Mouse (Mus musculus) spleen, postnatal 10 days (tissue): ENCODE data around the gene Rhd.
"Not testable (repeated sequence)": the region's sequence is repeated elsewhere in the genome, so short reads cannot be mapped to it uniquely, and the experiment has no call there.

Experiments used
- DNase-seq, 2 experiments: peaks; one replicate each; pipeline ENCODE4 v3.0.0; 2021 to 2022; ENCODE audit warnings: low spot score in 2 of 2

Gene Rhd

DNA sequence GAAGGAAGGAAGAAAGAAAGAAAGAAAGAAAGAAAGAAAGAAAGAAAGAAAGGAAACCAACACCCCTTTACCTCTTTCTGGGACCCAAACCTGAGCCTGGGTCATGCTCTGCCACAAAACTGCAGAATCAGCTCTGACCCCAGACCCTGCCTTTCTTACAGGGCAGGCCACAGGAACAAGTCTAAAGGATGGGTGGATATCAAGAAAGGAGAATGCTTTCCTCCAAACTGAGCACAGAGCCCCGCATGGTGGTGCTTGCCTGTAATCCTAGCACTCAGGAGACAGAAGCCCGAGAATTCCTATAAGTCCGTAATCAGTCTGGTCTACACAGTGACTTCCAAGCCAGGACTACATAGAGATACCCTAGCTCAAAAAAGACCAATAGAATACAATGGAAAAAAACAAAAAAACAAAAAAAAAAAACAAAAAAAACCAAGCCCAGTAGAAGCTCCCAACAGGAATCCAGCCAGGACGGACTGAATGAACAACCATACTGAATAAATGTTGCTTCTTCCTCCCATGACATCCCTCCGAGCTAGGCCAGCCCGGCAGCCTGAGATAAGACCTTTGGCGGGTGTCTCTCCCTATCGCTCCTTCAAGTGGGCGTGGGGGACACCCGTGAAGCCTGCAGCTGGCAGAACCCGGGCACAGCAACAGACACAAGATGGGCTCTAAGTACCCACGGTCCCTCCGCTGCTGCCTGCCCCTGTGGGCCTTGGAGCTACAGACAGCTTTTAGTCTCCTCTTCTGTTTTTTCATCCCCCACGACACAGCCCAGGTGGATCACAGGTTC lies at the start of gene Rhd:
Gene Rhd, plus strand, starts transcription at position 600 of the 793 bp plus-strand sequence.
- peak; percentile 72 to 83 for DNase-seq

DNA sequence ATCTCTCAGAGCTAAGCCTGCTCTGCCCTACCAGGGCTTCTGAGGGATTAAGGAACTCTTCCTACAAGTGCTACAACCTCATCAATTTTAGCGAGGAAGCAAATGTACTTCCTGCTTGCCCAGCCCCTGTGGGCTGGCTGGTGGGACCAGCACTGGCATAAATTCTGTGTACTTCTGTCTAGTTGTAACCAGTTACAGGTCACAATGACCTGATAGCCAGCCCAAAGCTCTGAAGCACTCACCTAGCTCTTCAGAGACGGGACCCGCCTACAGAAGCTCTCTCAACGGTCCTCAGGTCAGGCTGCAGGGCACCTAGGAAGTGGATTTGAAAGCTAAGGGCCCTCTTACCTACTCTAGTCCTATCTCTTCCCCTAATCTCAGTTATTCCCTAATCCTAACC lies 46.6 kb upstream of the Rhd start:
- no peak for DNase-seq

DNA sequence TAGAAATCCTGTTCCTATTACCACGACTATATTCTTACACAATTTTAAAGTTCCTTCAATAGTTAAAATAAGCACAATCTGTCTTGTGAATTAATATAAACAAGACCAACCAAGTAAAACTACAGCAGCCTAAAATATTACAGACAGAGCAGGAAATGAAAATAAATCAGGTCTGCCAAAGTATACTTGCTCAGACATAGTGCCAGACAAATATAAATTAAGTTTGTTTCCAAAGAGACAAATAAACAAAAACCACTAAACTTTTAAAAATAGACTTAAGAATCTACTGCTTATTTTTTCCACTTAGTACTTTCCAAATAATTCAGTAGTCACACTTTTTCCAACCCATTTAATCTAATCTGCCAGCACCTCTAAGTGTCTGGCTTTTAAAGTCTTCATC lies 43.3 kb upstream of the Rhd start:
- no peak for DNase-seq

DNA sequence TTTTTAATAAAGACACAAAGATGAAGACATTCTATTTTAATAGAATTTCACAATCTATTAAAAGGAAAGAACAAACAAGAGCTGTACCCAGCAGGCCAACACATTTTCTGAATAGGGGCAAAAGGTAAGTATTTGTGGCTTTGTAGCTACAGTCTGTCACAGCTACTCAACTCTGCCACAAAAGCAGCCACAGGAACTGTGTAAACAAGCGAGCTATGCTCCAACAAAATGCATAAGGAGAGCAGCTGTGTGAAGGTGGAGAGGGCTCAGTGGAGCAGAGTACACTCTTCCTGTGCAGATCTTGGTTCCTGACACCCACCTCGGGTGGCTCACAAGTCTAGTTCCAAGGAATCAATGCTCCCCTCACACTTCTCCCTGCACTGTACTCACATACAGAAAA lies 40.8 kb upstream of the Rhd start:
- no peak for DNase-seq

DNA sequence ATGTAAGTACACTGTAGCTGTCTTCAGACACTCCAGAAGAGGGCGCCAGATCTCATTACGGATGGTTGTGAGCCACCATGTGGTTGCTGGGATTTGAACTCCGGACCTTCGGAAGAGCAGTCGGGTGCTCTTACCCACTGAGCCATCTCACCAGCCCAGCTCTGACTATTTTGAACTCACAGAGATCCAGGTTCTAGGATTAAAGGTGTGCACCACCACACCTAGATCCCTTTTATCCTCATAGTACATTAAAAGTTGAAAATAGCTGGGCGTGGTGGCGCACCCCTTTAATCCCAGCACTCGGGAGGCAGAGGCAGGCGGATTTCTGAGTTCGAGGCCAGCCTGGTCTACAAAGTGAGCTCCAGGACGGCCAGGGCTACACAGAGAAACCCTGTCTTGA lies 38.5 kb upstream of the Rhd start:
- DNase-seq = not testable (repeated sequence)

DNA sequence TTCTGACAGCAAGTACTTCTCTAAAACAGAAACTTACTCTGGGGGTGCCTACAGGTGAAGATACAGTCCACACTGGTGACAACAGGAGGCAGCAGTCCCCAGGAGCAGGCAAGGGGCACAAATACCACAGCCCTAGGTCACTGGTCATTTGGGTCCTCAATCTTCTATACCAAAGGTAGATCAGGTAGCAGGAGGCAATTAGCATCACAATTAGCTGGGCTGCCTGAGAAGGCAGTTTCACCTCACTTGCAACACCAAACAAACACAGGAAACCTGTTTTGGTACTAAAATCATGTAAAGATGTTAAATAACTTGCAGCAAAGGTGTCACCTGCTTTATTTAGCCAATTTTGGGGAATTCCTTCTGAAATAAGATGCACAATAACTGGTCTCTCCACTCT lies 38.0 kb upstream of the Rhd start:
- no peak for DNase-seq

DNA sequence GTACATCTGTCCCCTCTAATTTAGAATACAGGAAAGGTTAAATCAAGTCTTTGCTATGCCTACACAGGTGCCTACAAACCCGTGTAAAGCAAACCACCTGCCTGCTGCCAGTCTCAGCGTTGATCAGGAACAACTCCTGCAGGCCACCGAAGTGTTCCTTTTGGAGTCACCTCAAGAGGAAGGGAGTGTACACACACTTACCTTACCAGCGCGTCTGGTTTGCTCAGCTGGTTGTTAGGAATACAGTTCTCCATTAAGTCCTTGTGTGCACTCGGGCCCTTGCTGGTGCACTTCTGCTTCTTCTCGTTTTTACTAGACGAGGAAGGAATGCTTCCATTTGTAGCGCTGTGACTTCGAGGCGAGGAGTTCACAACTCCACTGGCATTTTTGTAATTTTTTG lies 36.5 kb upstream of the Rhd start:
- no peak for DNase-seq

DNA sequence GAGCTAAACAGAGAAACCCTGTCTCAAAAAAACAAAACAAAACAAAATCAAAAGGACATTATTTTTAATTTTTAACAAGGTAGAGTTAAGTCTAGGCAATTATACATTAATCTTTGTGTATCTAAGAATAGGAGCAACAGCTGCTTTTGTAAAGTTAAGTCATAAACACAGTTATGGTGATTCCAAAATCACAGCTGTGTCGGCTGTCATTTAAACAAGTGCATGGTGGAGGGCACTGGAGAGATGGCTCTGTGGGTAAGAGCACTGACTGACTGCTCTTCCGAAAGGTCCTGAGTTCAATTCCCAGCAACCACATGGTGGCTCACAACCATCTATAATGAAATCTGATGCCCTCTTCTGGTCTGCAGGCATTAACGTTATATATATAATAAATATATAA lies 32.4 kb upstream of the Rhd start:
- no peak for DNase-seq

DNA sequence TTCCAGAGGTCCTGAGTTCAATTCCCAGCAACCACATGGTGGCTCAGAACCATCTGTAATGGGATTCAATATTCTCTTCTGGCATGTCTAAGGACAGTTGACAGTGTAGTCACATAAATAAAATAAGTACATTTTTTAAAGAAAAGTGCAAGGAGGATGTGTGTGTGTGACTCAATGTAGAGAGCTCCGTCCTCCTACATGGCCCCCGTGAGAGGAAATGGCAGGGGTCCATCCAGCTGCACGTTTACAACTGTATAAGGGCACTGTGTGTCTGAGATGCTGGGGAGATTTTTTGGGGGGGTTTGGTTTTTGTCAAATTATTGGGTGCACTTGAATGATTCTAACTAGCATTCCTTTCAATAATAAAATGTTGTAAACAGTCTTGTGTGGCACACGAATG lies 28.9 kb upstream of the Rhd start:
- no peak for DNase-seq

DNA sequence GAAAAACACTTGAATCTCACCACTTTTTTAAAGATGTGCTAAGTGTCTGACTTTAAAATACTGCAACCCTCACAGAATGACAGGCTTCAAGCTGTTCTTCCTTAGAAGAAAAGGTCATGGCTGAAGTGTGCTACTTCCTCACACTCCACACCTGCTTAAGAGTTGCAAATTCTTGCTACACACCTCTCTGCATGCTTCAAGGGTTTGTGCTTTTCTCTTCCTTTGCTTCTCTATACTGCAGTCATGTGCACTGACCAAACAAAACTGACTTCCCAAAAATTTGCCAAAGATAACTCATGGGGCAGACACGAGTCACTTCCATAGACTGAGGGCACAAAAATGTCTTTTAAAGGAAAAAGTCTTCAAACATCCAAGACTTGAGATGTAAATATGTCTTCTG lies 26.1 kb upstream of the Rhd start:
- DNase-seq = no peak

DNA sequence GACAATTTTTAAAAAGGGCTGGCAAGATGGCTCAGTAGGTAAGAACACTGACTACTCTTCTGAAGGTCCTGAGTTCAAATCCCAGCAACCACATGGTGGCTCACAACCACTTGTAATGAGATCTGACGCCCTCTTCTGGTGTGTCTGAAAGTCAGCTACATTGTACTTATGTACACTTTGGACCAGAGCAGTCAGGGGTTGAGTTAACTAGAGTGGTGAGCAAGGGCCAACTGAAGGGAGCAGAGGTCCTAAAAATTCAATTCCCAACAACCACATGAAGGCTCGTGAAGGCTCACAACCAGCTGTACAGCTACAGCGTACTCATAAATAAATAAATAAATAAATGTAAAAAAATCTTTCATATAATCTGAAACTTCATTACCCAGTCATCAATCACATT lies 25.6 kb upstream of the Rhd start:
- DNase-seq = not testable (repeated sequence)

DNA sequence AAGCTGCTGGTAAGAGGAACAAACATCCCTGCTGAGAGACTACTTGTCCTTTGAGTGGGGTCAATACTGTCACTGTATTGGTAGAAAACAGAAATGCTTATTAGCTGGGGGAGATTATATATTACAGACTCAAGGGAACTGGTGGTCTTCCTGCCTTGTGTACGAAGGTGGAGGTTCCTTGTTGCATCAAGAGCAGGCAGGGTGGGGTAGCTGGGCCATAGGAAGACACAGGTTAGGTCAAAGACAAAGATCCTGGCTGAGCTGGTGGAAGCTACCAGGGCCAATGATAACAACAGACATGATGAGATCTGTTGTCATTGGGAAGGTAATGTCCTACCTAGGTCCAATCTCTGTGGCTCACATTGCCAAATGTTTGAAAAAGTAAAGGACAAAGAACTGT lies 24.1 kb upstream of the Rhd start:
- DNase-seq = no peak

DNA sequence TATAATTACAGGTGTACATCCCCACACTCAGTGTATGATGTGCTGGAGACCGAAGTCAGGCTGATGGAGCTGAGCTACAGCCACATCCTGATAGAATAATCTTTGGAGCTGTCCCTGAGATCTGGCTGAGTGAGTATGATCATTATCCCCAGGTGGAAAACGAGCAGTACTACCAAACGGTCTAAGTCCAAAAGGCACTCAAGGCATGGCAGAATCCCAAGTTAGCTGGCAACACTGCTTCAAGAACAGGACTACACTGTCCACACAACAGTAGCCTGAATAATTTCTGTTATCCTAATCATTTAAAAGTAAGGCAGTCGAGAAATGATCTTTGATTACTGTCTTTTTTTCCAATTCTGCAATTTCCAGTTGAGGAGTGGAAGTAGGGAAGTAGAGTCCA lies 20.8 kb upstream of the Rhd start:
- DNase-seq = no peak

DNA sequence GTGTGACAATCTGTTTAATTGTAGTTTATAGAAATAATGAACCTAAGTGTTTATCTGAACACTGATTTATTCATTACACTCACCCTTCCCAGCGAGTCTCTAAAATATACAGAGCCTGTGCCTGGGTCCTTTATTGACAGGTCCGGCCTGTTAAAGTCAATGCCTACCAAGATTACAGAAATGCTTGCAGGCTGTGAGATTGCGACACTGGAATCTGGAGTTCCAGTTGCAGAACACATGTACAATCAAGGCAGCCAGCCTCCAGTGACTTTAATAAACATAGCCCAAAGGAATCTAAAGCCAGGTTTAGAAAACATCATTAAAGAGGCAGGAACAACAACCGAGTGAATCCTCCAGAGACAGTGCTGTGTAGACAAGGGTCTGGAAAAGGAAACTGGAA lies 16.7 kb upstream of the Rhd start:
- no peak for DNase-seq

DNA sequence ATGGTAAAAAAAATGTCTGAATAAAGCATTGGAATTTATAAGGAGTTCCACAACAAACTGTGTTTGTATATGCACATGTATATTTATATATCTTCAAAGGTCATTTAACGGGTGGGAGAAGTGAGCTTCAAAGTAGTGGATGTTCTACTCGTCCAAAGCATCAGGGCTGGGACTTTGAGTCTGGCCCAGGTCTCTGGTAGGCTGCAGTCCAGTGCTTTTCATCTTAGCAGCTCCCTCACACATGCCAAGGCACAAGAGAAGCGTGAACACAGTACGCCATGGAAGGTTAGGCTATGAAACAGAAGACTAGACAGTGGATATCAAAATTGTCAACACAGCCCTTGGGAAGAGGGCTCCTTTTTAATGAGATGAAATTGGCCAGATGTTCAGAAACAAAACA lies 13.8 kb upstream of the Rhd start:
- DNase-seq = no peak

DNA sequence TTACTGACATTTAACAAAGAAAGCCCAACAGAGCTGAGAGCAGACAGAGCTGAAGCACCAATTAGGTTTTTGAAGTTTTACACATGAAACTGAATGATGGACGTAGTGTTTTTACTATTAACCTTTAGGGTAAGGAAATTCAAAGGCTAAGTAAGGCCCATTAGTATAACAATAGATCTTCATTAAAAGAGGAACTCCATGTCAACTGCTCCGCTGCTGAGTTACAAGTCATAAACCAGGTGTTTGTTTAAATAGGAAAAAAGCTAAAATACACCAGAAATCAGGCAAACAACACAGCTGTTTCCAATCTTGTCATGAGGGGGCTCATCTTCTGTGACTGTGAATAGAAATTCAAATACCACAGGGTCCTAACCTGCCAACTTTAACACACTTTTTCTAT lies 13.1 kb upstream of the Rhd start:
- no peak for DNase-seq

DNA sequence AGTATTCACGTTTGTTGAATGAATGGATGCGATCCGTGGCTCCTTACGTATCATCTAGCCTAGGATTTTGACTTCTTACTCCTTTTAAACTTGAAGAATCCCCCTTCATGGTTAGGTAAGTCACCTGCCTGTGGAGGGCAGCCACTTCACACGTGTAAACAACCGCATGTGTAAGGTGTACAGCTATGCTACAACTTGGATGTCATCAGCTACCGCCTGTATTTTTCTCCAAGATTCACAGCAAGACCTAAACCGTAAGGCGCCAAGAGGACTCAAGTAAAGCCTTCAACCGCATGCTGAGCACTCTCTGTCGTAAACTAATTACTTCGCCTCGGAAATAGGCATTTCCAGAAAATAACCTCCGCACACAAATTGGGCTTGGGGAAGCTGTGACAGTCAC lies 12.5 kb upstream of the Rhd start:
- no peak for DNase-seq

DNA sequence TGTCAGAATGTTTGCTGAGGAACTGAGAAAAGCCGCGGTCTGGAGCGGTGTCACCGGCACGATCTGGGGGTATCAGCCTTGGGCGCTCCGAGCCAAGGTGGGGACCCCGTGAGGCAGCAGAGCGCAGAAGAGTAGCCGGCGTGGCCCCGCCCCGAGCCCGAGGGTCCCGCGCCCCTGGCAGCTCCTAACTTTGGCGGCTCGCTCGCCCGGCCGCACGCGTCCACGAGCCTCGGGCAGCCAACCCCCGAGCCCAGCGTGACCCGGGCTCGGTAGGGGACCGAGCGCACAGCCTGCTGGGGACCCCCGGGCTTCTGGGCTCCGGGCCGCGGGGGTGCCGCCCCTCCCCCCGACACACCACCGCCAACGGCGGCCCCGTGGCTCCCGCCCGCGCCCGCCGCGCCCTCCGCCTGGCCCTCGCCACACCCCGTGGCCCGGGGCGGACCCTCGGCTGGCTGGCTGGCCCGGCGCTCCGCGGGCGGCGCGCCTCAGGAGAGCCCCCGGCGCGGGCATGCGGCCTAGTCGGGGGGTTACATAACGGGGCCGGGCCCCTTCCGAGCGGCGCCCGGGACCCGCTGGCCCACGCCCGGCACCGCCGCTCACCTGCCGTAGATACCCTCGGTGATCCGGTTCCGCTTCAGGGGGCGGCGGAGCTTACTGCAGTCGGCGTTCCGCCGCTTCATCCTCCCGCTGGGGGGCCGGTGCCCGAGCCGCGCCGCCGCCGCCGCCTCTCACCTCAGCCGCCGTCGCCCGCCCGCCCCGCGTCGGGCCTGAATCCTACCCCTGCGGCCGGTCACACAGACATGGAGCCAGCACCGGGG lies 11.7 kb upstream of the Rhd start:
- peak; percentile 58 to 76 for DNase-seq

DNA sequence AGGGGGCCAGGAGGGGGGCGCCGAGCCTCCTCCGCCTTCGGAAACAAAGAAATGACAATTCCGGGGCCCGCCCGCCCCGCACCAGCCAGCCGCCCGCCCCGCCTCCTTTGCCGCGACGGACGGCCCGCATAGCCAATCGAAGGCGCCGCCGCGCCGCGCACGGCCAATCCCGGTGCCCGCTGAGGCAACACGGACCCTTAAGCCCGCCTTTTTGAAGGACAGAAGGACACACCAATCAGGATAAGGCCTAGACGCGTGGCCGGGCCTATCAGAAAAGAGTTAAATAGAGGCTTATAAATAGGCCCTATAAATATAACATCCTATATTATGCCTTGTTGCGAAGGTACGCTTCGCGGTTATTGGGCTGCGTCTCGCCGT lies 11.1 kb upstream of the Rhd start, which contains the start of gene Maco1:
Gene Maco1, minus strand, starts transcription at position 87 of the 378 bp plus-strand sequence.
- peak; percentile 97 to 100 for DNase-seq

DNA sequence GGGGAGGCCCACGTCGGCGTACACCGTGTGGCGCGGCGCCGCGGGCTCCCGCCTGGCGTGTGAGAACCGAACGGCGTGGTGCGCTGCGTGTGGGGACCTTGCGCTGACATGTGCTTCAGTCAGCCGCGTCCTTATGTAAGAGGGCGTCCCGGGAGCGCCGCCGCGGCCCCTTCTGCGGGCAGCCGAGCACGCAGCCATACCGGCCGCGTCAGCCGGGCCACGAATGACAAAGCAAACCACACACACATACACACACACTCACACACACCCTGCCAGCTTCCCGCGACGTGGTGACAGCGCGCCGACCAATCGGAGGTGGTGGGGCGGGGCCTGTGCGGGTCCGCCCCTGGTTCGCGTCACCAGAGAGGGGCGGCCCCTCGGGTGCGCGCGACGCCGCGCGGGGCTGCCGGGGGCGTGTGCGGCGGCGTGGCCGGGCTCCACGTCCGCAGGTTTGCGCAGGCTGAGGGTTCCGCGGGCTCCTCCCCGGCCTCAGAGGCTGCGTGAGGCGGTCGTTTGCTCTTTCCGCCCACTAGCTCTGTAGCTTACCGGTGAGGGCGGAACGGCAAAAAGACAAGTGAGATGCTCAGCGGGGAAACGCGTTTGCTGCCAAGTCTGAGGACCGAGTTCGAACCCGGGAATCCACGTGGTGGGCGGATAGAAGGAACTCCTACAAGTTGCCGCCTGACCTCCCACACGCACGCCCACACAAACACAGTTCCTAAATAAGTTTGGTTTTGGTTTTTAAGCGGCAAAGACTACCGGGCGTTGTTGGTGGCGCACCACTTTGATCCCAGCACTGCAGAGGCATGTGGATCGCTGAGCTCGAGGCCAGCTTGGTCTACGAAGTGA lies 10.5 kb upstream of the Rhd start:
- DNase-seq = peak; percentile 94 to 96

DNA sequence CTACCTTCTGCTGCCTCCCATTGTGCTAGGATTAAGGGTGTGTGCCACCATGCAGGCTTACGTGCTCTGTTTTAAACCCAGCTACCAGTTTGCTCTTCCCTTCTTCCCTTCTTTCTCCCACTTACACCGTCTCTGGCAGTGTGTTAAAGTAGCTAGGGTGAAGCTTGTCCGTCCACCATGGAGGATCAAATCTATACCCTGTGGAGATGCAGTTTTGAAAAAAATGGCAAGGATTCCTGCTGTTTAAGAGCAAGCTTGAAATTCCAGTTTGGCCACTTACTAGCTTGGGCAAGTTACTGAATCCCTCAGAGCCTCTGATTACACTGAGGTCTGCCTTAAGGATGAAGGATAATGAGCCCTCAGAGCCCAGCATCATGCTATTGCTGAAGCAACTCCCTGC lies 9.0 kb upstream of the Rhd start:
- DNase-seq = no peak

DNA sequence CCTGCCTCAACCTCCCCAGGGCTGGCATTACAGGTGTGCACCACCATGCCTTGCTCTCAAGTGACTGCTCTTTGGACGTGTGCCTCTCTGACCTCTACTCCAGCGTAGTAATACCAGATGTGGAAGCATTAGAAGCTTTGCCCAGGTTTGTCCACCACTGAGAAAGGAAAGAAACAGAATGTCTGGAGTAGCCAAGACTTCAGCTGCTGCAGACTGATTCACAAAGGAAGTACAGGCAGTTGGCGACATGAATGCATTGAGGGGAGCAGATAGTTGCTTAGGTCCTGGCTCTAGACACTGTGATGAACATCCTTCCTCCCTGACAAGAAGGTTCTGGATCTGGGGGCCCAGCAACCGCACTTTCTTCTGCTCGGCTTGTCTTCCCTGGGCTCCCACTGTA lies 8.3 kb upstream of the Rhd start:
- no peak for DNase-seq
